In genomic region chr2:4467314-4467713, GRCm38 (mm10) we compare ENCODE assay signal across 23 mouse cellular contexts.
DNase-seq lines count a peak whose midpoint lies in the region; ATAC-seq lines count a peak whose summit lies in the region.
"Had no signal": no experiment of that assay in that cellular context is flagged by ENCODE, and none has a peak within 500 bp of the region (broad histone marks: within the 10 kb centered on the region; RNA-seq: fewer than 3 reads in every experiment).

No protein-coding gene starts in this region.

- DNase-seq in MEL-GATA-1-ER (ENCODE audit: extremely low read depth, low read depth) = peak; percentile 80
- DNase-seq in liver, embryonic 11.5 days (ENCODE audit: low spot score) = no peak
- no peak for DNase-seq in frontal cortex, postnatal 14 days (ENCODE audit: low spot score in 2 of 2)
- no peak for DNase-seq in layer of hippocampus, adult 9-11 months
- DNase-seq in left cerebral cortex, adult 9 months (ENCODE audit: low spot score in 2 of 2) = no peak
- DNase-seq: adrenal gland, adult 8-10 months; adrenal gland, postnatal 36 days; cerebellum, adult 11 months; cerebellum, adult 9-10 months; cerebellum, postnatal 36 days; gastrocnemius, postnatal 36 days; heart, adult 18-20 months; heart, postnatal 14 days had no signal

- H3K4me3 ChIP-seq in liver, embryonic 11.5 days (ENCODE audit: low read depth, low read length) = no peak overlapping the region
- no peak overlapping the region for H3K4me3 ChIP-seq in liver, embryonic 15.5 days (replicated peaks)
- H3K4me3 ChIP-seq: embryonic facial prominence, embryonic 15.5 days; erythroblast, embryonic 14.5 days; forebrain, embryonic 10.5 days; heart, embryonic 10.5 days; hindbrain, embryonic 13.5 days had no signal

- H3K4me2 ChIP-seq in liver, embryonic 11.5 days = no peak overlapping the region
- no peak overlapping the region for H3K4me2 ChIP-seq in liver, embryonic 15.5 days
- H3K4me2 ChIP-seq: embryonic facial prominence, embryonic 15.5 days; hindbrain, embryonic 13.5 days had no signal

- 0 out of 2 replicates have a peak, but pooled peaks cover 3% of the 10 kb centered on the region for H3K9me3 ChIP-seq in liver, embryonic 11.5 days (ENCODE audit: control insufficient read depth, low read length)
- no peaks in the 10 kb centered on the region for H3K9me3 ChIP-seq in liver, embryonic 15.5 days (replicated peaks)
- H3K9me3 ChIP-seq: embryonic facial prominence, embryonic 15.5 days; heart, embryonic 10.5 days had no signal

- peak; percentile 88 for ATAC-seq in liver, embryonic 11.5 days (replicated peaks; ENCODE audit: low FRiP score)
- peak; percentile 49 for ATAC-seq in liver, embryonic 15.5 days (ENCODE audit: insufficient read depth)
- ATAC-seq in megakaryocyte-erythroid progenitor cell, adult 5-6 weeks (replicated peaks; ENCODE audit: low FRiP score, low TSS enrichment, poor library complexity, severe bottlenecking) = peak; percentile 96
- ATAC-seq: forebrain, embryonic 14.5 days; hindbrain, postnatal 0 days had no signal

- no peaks in the 10 kb centered on the region for H3K27me3 ChIP-seq in liver, embryonic 11.5 days (replicated peaks; ENCODE audit: control insufficient read depth, insufficient read depth, low read length)
- H3K27me3 ChIP-seq in liver, embryonic 15.5 days = no peaks in the 10 kb centered on the region
- H3K27me3 ChIP-seq: CH12.LX; embryonic facial prominence, embryonic 15.5 days; hindbrain, embryonic 13.5 days had no signal

- H3K36me3 ChIP-seq in liver, embryonic 11.5 days (ENCODE audit: control insufficient read depth, insufficient read depth, low read length) = no peaks in the 10 kb centered on the region
- H3K36me3 ChIP-seq in liver, embryonic 15.5 days (replicated peaks) = no peaks in the 10 kb centered on the region
- H3K36me3 ChIP-seq: embryonic facial prominence, embryonic 15.5 days had no signal

- 49% methylated on average over 7 of the region's 7 CpGs for WGBS in liver, embryonic 11.5 days
- 19% methylated on average over 7 of the region's 7 CpGs for WGBS in liver, embryonic 15.5 days (ENCODE audit: insufficient replicate concordance)

- no peak overlapping the region for H3K9ac ChIP-seq in liver, embryonic 11.5 days (ENCODE audit: low read depth, low read length)
- H3K9ac ChIP-seq in liver, embryonic 15.5 days = no peak overlapping the region
- H3K9ac ChIP-seq: embryonic facial prominence, embryonic 15.5 days; hindbrain, embryonic 13.5 days had no signal

- H3K4me1 ChIP-seq in liver, embryonic 11.5 days (replicated peaks; ENCODE audit: control insufficient read depth, insufficient read depth, low read length) = peaks cover 18% of the 10 kb centered on the region
- peaks cover 6% of the 10 kb centered on the region; the same call in 1 of the 2 replicates for H3K4me1 ChIP-seq in liver, embryonic 15.5 days (replicated peaks)

- no peak overlapping the region for H3K27ac ChIP-seq in liver, embryonic 11.5 days (ENCODE audit: low read depth, low read length)
- H3K27ac ChIP-seq in liver, embryonic 15.5 days (replicated peaks) = no peak overlapping the region
- H3K27ac ChIP-seq: embryonic facial prominence, embryonic 15.5 days; forebrain, embryonic 10.5 days; heart, embryonic 10.5 days; hindbrain, embryonic 13.5 days; hindbrain, postnatal 0 days had no signal
